Mouse (Mus musculus) spleen, postnatal 36 days (tissue): Measurements from ENCODE around the gene Pde4b.
"Not testable (repeated sequence)": the region's sequence is repeated elsewhere in the genome, so short reads cannot be mapped to it uniquely, and the experiment has no call there.

Experiments used
- DNase-seq, 2 experiments: peaks; one replicate each; pipeline ENCODE4 v3.0.0; 2022; ENCODE audit warnings: low spot score in 2 of 2, mixed read lengths in 1 of 2

Gene Pde4b

DNA sequence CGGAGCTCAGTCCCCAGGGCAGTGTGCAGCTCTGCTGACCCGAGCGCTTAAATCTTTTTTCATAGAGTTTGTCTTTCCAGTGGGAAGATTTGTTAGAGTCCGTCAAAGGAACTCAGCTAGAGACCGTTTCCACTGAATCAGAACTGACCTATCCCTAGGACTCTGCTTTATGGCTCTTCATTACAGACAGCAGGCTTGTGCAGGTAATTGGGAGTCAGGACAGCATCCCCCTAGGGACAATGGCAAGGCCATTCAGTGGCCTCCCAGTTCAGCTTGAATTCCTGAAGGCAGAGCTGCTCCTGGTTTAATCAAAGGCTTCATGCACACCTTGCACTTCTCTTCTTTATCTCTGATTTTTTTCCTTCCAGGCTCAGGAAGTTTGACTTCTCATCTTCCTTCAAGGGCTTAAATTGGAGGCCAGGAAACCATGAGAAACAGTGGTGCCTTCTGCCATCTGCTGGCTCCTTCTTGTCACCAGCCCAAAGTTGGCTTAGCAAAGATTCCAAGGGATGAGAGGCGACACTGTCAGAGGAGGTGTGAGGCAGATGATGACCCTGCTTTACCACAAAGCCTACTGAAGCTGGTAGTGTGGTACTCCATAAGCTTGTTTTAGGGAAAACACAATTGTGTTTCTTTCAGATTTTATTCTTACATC lies 393.6 kb downstream of the Pde4b start:
- DNase-seq: no peak

DNA sequence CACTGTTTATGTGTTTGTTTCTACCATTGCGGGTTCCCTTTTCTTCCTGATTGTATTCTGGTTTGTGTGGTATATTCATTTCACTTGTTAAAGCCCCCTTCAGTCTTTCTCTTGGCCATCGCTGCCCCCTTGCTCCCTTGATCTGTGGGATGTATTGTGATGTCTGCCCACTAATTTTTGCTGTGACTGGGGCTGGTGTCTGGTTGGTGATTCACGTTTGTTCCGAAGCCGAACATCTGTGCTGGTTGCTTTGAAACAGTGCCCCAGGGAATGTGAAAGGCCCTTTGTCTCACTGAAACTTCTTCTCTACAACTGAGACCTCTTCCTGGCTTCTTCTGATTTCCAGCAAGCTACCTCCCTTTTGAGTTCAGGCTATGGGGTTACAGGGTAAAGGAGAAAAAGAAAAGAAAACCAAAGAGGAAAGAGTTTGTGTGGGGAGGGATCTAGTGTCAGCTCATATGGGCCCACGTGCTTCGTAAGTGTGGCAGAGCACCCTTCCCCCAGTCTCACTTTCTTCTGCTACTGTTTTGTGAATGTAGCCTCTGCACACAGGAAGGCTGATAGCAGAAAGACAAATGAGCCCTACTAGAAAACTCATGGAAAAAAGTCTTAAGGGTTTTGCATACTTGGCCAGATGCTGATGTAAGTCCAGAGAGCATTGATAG lies 396.1 kb downstream of the Pde4b start:
- DNase-seq: no peak

DNA sequence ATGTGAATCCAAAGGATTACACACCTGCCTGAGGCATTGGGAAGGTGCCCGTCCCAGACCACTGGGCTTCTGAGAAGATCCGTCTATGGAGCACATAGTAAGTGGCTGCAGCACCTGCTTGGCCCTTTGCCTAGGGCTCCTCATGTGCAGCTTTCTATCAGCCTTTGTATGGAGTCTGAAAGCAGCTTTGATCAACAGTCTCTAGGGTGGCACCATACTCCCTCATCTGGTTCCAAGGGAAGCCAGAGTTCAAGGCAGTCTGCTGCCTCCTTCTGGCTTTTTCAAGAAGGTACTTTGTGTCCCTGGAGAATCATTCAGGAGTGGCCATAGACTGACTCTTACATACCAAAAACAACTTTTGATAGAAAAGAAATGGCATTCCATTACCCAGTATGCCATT lies 397.4 kb downstream of the Pde4b start:
- DNase-seq: no peak

- peak in 1 of 2 experiments; percentile 12 for DNase-seq
These were observed 399.0 kb downstream of the Pde4b start for GRCm38 (mm10) chr4:102486134-102486920.

GRCm38 (mm10) chr4:102486921-102487240 lies 399.5 kb downstream of the Pde4b start:
- no peak for DNase-seq

DNA sequence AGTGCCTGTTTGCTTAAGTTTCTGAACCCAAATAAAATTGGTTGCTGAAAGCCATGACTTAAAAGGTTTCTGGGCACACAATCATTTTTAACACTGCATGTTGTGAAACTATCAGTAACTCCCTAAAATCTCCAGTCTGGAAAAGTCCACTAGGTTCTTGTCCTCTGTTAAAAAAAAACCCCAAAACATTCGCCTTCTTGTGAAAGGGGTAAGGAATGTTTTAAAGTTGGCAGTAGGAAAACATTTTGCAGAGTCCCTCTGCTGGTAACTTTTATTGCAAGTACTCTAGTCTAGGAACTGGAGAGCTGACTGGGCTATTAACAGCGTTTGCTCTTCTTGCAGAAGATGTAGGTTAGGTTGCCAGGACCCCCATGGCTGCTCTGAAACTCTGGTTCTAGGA lies 400.7 kb downstream of the Pde4b start:
- no peak for DNase-seq

DNA sequence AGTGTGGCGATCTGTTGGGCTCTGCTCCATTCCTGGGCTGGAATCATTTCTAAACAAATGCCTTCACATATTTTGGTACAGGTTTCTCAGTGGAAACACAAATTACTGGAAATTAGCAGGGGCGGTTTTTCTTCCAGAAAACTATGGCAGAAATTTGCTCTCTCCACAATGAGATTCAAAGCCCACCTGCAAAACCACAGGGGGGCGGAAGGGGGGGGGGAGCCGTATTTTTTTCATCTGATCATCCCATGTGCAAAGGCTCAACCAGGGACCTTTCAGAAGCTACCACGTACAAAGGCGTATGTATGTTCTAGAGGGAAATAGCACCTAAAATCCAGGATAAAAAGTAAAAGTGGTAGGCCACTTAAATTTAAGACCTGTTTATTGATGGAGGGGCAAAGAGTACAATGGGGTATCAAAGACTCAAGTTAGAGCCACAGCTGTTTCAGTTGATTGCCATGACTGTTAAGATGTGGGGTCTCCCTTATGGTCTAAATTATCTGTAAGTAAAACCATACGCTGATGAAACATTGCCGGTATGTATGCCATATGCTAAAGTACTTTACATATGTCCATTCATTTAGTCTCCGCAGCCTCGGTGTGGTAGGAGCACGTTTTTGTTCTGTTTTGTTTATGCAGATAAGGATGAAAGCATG lies 404.3 kb downstream of the Pde4b start:
- DNase-seq: no peak

DNA sequence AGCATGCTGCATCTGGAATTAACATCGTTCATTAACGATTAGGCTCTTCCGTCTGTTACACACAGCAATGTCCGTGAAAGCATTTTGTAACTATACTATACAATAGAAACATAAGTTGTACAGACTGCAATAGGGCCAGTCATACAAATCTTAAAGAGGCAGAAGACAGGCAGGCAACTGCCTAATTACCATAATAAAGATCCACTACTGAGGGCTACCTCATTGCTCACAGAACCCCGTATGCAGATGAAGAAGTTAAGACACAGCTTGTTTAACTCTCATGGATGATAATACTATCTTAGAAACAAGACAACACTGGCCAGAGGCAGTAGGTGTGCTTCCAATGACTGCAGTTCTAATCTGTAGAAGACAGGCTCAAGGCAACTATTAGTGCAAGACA lies 405.6 kb downstream of the Pde4b start:
- no peak for DNase-seq

DNA sequence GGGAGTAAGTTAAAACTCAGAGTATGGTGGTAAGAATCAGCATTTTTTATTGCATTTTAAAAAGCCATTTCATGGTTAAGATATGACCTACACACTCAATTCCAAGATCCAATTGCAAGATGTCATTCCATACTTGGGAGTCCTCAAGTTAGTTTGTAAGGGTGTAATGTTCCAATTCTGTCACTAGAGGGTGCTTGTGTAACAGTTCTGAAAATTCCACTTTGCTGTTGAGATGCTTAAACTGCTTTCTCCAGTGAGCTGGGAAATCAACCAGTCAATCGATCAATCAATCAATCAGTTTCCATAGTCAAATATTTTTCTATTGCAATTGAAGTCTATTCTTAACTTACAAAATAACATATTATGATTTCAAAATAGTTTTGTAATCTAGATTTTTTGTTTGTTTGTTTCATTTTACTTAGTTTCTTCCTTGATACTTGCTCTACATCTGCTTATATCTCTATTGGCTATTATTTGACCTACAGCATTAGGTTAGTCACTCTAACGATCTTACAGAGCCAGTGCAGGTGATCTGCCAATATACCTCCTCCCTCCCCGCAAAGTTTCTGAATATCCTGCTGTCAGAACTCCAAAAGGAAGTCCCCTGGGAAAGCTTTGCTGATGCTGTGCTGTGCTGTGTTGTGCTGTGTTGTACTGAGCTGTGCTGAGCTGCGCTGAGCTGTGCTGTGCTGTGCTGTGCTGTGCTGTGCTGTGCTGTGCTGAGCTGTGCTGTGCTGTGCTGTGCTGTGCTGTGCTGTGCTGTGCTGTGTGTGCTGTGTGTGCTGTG lies 406.2 kb downstream of the Pde4b start:
- DNase-seq: peak; percentile 5 to 45

DNA sequence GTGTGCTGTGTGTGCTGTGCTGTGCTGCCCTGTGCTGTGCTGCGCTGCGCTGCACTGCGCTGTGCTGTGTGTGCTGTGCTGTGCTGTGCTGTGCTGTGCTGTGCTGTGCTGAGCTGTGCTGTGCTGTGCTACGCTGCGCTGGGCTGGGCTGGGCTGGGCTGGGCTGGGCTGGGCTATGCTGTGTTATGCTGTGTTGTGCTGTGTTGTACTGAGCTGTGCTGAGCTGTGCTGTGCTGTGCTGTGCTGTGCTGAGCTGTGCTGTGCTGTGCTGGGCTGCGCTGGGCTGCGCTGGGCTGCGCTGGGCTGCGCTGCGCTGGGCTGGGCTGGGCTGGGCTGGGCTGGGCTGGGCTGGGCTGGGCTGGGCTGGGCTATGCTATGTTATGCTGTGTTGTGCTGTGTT lies 406.9 kb downstream of the Pde4b start:
- DNase-seq: not testable (repeated sequence)

DNA sequence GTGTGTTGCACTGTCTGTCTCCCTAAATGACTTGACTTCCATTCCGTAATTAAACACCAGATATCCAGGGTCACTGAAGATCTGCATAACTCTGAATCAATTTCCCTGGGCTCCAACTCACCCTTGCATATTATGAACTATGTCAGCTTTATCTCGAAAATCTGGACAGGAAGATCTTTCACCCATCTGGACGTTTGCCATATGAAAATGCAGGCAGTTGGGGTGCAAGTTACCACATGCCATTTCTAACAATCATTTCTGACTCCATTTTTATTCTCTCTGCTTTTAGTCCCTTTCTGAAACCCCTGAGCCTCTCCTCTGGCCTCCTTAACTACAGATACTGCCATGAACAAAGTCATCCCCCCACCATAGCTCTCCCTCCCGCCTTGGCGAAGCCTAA lies 407.7 kb downstream of the Pde4b start:
- no peak for DNase-seq

GRCm38 (mm10) chr4:102495474-102495873 lies 408.1 kb downstream of the Pde4b start:
- no peak for DNase-seq

GRCm38 (mm10) chr4:102496269-102497177 lies 409.2 kb downstream of the Pde4b start:
- no peak for DNase-seq

DNA sequence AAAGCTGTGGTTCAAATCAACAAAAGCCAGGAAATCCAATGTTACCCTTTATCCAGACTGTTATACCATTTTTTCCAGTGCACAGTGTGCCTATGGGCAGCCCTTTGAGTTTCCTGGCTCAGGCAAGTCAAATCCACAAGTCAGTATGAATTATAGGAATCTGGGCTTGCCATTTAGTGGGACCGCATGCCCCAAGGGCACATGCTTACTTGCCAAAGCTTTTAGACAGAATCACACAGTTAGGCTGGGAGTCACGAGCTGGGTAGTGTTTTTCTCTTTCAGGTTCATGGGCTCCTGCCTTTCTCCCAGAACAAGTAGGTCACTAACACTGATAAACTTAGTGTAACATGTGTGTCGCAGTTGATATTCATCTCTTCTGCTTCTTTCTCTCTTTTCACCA lies 409.9 kb downstream of the Pde4b start:
- DNase-seq: no peak

GRCm38 (mm10) chr4:102498169-102498919 lies 411.0 kb downstream of the Pde4b start:
- DNase-seq: no peak

GRCm38 (mm10) chr4:102498920-102499316 lies 411.6 kb downstream of the Pde4b start:
- no peak for DNase-seq

DNA sequence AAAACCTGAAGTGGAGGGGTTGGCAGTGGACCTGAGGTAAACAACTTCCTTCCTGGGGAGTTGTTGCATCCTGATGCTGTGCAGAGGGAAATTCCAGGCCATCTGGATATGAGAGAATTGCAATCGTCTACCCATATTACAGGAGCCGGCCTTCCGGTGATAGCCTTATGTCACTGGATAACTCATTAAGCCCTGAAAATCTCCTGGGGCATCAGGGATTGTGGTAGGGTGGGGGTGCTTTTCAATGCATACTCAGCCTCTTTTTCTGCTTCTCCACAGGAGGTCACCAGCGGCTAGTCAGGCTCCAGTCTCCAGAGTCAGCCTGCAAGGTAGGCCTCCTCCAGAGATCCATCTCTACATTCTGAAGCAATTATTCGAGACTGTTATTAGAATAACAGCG lies 418.4 kb downstream of the Pde4b start:
- peak; percentile 31 to 35 for DNase-seq

DNA sequence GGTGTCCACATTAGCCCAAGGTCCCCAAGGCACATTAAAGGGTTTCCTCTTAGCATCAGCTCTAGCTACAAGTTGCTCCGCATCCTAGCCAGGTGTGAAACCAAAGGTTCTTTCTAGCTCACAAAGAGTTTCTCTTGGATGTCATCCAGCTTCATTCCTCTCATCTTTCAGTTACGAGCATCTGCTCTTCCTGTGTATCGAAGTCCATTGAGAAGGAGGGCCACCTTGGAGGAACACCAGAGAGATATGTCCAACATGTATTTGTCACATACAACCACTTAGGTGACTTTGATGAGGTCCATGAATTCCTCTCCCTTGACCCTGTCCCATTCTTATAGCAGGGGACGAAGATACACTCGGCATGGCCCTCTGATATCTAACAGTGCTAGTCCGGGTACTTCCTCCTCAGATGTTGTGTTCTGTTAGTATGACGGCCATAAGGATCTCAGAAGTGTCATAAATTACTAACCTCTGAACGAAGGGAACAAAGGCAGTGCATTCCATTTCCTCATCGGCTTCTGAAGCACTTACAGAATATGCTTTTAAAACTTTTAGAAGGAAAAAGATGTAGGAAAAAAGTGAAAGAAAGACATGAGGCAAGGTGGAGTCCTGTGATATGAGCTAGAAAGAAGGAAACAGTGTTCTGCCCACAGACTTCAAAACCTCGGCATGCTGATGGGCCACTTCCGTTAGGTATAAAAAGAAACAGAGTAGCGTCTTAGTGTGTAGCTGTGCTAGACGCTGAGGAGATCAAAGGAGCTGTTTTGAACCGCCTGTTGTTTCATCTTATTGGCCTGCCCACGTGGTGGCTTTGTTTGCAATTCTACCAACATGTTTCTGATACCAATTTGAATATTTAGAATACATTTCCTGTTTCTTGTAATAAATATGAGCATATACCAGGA lies 419.3 kb downstream of the Pde4b start:
- DNase-seq: peak; percentile 83 to 85

- DNase-seq: no peak
These were observed 420.0 kb downstream of the Pde4b start for GRCm38 (mm10) chr4:102507344-102507743.
